Mouse (Mus musculus) hindbrain, embryonic 10.5 days (tissue): ENCODE data around the gene Ppp1r8. TPM values are rescaled to one million over a fixed set of nuclear protein-coding genes. Genes with fewer than 3 reads are reported as not detected.
"Not testable (repeated sequence)": the region's sequence is repeated elsewhere in the genome, so short reads cannot be mapped to it uniquely, and the experiment has no call there.

Source experiments
- DNase-seq: peaks from one replicate; pipeline ENCODE4 v3.0.0-alpha.2; 2017; ENCODE audit warnings: low spot score
- H3K27ac ChIP-seq: fragments of 300-500 bp; sonication (generic); 2 replicates; pipeline ENCODE4 v1.5.1; 2016; ENCODE audit warnings: mild to moderate bottlenecking, moderate library complexity
- H3K27me3 ChIP-seq: fragments of 300-500 bp; sonication (generic); 2 replicates; pipeline ENCODE4 v1.6.1; 2016; ENCODE audit warnings: mild to moderate bottlenecking; ENCODE audit not compliant: poor library complexity, insufficient read depth, severe bottlenecking
- H3K36me3 ChIP-seq: fragments of 300-500 bp; sonication (generic); 2 replicates; pipeline ENCODE4 v1.6.1; 2016; ENCODE audit warnings: mild to moderate bottlenecking, moderate library complexity
- H3K4me1 ChIP-seq: fragments of 300-500 bp; sonication (generic); replicated peaks from 2 replicates; pipeline ENCODE4 v1.6.1; 2016; ENCODE audit warnings: mild to moderate bottlenecking
- H3K4me3 ChIP-seq: fragments of 300-500 bp; sonication (generic); 2 replicates; pipeline ENCODE4 v1.5.1; 2016; ENCODE audit warnings: mild to moderate bottlenecking, moderate library complexity
- H3K9me3 ChIP-seq: fragments of 300-500 bp; sonication (generic); 2 replicates; pipeline ENCODE4 v1.6.1; 2016; ENCODE audit warnings: mild to moderate bottlenecking, moderate library complexity
- WGBS: fragments of 180-500 bp; shearing (Covaris S2); methylation state at CpG from one replicate; pipeline ENCODE4 v1.1.7; 2016; 5-methylcytosine and 5-hydroxymethylcytosine counted together
- polyA plus RNA-seq: library from polyadenylated mRNA; unstranded; fragments of >200 nt; fragmentation: Nextera tagmentation; extraction: Ambion mirVana; gene quantifications from 2 replicates; pipeline ENCODE4 v1.2.1, GENCODE M21; 2016

Gene Ppp1r8
- polyA plus RNA-seq, 1 experiment from 2014 or later = 84.3 TPM

DNA sequence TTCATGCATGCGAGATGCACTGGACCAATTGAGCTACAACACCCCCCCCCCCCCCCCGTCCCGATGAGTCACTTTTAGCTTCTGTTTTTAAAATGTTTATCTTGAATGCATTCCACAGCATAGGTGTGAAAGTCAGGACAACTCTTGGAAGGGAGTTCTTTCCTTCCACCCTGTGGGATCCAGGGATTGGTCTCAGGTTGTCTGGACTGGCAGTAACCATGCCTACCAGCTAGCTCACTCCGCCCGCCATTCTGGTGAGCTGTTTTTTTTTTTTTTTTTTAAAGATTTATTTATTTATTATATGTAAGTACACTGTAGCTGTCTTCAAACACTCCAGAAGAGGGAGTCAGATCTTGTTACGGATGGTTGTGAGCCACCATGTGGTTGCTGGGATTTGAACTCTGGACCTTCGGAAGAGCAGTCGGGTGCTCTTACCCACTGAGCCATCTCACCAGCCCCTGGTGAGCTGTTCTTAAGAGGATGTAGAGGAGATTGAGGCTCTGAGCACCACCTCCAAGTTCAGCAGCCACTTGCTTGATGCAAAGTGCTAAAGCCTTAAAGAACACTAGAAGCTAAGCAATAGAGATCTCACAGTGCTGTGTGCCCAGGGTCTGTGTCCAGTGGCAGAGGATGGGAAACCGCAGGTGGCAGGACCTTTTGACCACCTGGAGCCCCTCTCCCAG is 49.5 kb downstream of the Ppp1r8 start:
- H3K9me3 ChIP-seq, H3K4me3 ChIP-seq, H3K27ac ChIP-seq, DNase-seq, H3K36me3 ChIP-seq: not testable (repeated sequence)
- WGBS = 88% methylated on average over 9 of the region's 9 CpGs
- peaks cover 25% of the 10 kb centered on the region for H3K4me1 ChIP-seq
- H3K27me3 ChIP-seq = peaks cover 36% of the 10 kb centered on the region

DNA sequence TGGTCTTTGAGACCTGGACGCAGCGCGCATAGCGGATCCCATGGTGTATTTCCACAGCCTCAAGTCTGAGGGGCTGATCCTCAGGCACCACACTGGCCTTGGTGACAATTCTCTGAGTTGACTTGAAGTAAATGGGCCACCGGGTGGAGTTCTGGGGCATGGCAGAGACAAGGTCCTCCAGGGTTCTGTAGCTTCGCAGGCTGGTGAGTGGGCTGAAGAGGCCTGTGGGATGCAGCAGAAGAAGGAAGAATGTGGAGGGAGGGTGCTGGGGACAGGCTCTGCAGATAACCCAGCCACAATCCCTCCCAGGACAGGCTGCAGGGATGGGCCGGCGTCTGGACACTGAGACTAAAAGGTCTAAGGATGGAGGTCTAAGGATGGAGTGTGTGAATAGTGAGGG is 53.2 kb downstream of the Ppp1r8 start:
- Histone ChIP-seq H3K27me3 (peaks cover 7% of the 10 kb centered on the region), H3K9me3 (no peaks in the 10 kb centered on the region), H3K27ac (no peak overlapping the region), H3K36me3 (no peaks in the 10 kb centered on the region), H3K4me1 (peaks cover 14% of the 10 kb centered on the region), H3K4me3 (no peak overlapping the region)
- DNase-seq = no peak
- WGBS = 91% methylated on average over 8 of the region's 8 CpGs

GRCm38 (mm10) chr4:132785228-132785627 is 57.7 kb downstream of the Ppp1r8 start:
- no peaks in the 10 kb centered on the region for H3K27me3 ChIP-seq
- peaks cover 5% of the 10 kb centered on the region; the same call in 1 of the 2 replicates for H3K36me3 ChIP-seq
- H3K4me3 ChIP-seq = no peak overlapping the region
- no peak for DNase-seq
- 93% methylated on average over 13 of the region's 13 CpGs for WGBS
- no peaks in the 10 kb centered on the region for H3K9me3 ChIP-seq
- 0 out of 2 replicates have a peak, but pooled peaks cover 3% of the 10 kb centered on the region for H3K4me1 ChIP-seq
- H3K27ac ChIP-seq = no peak overlapping the region

DNA sequence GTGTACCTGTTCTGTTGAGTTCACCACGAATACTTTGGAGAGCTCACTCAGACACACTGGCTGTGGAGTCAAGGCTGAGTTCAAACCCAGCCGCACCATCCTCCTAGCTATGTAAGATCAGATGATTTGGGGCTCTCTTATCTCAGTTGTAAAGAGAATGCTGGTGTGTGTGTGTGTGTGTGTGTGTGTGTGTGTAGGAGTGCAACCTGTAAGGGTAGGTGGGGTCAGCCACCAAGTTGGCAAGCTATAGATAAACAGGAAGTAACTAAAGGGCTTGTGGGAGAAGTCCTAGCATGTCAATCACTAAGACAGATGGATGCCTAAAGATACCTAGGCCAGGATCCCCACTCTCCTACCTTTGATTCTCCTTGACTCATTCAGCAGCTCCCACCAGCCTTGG is 59.2 kb downstream of the Ppp1r8 start:
- no peaks in the 10 kb centered on the region for H3K9me3 ChIP-seq
- WGBS = 96% methylated on average over 2 of the region's 2 CpGs

GRCm38 (mm10) chr4:132780288-132780687 is 62.7 kb downstream of the Ppp1r8 start:
- 93% methylated on average over 4 of the region's 4 CpGs for WGBS
- Histone ChIP-seq H3K27ac (no peak overlapping the region), H3K4me1 (0 out of 2 replicates have a peak, but pooled peaks cover 2% of the 10 kb centered on the region), H3K4me3 (no peak overlapping the region), H3K36me3 (peaks cover 55% of the 10 kb centered on the region), H3K27me3 (no peaks in the 10 kb centered on the region), H3K9me3 (no peaks in the 10 kb centered on the region)
- DNase-seq = no peak

More for the DNA sequence above, 59.2 kb downstream of the Ppp1r8 start:
- Histone ChIP-seq H3K36me3 (peaks cover 20% of the 10 kb centered on the region), H3K27ac (no peak overlapping the region), H3K4me3 (no peak overlapping the region), H3K4me1 (0 out of 2 replicates have a peak, but pooled peaks cover 3% of the 10 kb centered on the region), H3K27me3 (no peaks in the 10 kb centered on the region)
- DNase-seq = no peak

GRCm38 (mm10) chr4:132778562-132779201 is 64.3 kb downstream of the Ppp1r8 start:
- Histone ChIP-seq H3K4me1 (no peaks in the 10 kb centered on the region), H3K27me3 (no peaks in the 10 kb centered on the region), H3K36me3 (peaks cover 71% of the 10 kb centered on the region), H3K4me3 (no peak overlapping the region), H3K27ac (no peak overlapping the region), H3K9me3 (no peaks in the 10 kb centered on the region)
- DNase-seq = no peak
- WGBS = 97% methylated on average over 6 of the region's 6 CpGs

Other genes starting within 250 kb of the Ppp1r8 start
- gene Eya3, start 204.2 kb downstream of the Ppp1r8 start, polyA plus RNA-seq = 24.2 and 33.0 TPM in 2 replicates
- 3.4 and 4.9 TPM in 2 replicates for gene Xkr8, start 110.6 kb downstream of the Ppp1r8 start, polyA plus RNA-seq
- gene Smpdl3b, start 85.9 kb downstream of the Ppp1r8 start, polyA plus RNA-seq = 1.9 and 3.0 TPM in 2 replicates
- gene Rpa2, start 74.8 kb downstream of the Ppp1r8 start, polyA plus RNA-seq = 147 and 177 TPM in 2 replicates
- 1.00 and 1.2 TPM in 2 replicates for gene Themis2, start 46.8 kb downstream of the Ppp1r8 start, polyA plus RNA-seq
- gene Stx12, start 41.3 kb upstream of the Ppp1r8 start, polyA plus RNA-seq = 64.4 and 74.5 TPM in 2 replicates
- gene Fam76a, start 79.4 kb upstream of the Ppp1r8 start, polyA plus RNA-seq = 32.9 and 33.2 TPM in 2 replicates
- 0.14 TPM in 1 of 2 replicates, not detected in the other for gene Fgr, start 130.9 kb upstream of the Ppp1r8 start, polyA plus RNA-seq
- gene Ahdc1, start 168.1 kb upstream of the Ppp1r8 start, polyA plus RNA-seq = 9.0 and 9.7 TPM in 2 replicates